Mouse (Mus musculus) central nervous system, embryonic 11.5 days (tissue): Measurements from ENCODE around the gene Ahcyl2. TPM values are rescaled to one million over a fixed set of nuclear protein-coding genes. Genes with fewer than 3 reads are reported as not detected.

Experiments used
- polyA plus RNA-seq: library from polyadenylated mRNA; depleted of rRNA; stranded (reverse); fragments of >200 nt; gene quantifications from 2 replicates; pipeline ENCODE4 v1.2.3, GENCODE M21; 2012; rRNA removed

The Ahcyl2 gene
- polyA plus RNA-seq = 17.5 and 23.4 TPM in 2 replicates

GRCm38 (mm10) chr6:29767813-29768660 is at the start of gene Ahcyl2:
Gene Ahcyl2 (plus strand): TSS chr6:29768011.

DNA sequence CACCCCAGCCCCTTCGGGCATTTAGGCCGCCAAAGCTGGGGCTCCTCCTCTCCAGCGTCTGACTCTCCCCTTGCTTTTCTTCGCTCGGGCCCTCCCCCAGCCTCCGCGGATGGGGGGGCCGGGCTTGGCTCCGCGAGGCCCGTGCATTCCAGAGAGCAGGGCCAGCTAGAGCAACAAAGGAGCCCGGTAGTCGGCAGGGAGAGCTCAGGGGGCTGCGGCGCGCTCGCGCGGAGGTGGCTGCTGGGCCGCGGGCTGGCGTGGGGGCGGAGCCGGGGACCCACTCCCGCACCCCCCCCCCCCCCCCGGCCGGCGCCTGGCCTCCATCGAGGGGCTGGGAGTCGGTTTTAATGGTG is 32.5 kb upstream of the Ahcyl2 start, which contains the start of gene Smo:
Smo (plus strand) TSS at position 168 of the 353 bp plus-strand sequence.

GRCm38 (mm10) chr6:29916530-29917382 is 148.9 kb downstream of the Ahcyl2 start, which contains the start of gene Strip2:
Gene Strip2 (plus strand): TSS chr6:29917012.

Other genes starting within 250 kb of the Ahcyl2 start
- 1.5 and 4.3 TPM in 2 replicates for gene Irf5, start 241.4 kb upstream of the Ahcyl2 start, polyA plus RNA-seq
- 74.3 and 93.2 TPM in 2 replicates for gene Tnpo3, start 158.1 kb upstream of the Ahcyl2 start, polyA plus RNA-seq
- gene Tspan33, start 73.8 kb upstream of the Ahcyl2 start, polyA plus RNA-seq = 11.5 and 12.0 TPM in 2 replicates
- gene Smo, start 32.5 kb upstream of the Ahcyl2 start, polyA plus RNA-seq = 64.5 and 82.2 TPM in 2 replicates
- gene Strip2, start 149.0 kb downstream of the Ahcyl2 start, polyA plus RNA-seq = 0.92 and 1.5 TPM in 2 replicates